Comparison of ENCODE assay signal across 13 mouse cellular contexts in genomic region chr2:7519473-7519872, GRCm38 (mm10).
"Had no signal": no experiment of that assay in that cellular context is flagged by ENCODE, and none has a peak within 500 bp of the region (broad histone marks: within the 10 kb centered on the region; RNA-seq: fewer than 3 reads in every experiment).

No protein-coding gene starts in this region.

- H3K36me3 ChIP-seq: intestine, embryonic 15.5 days; liver, embryonic 13.5 days; neural tube, embryonic 12.5 days had no signal

- H3K4me2 ChIP-seq: intestine, embryonic 15.5 days; liver, embryonic 13.5 days; neural tube, embryonic 12.5 days had no signal

- H3K9me3 ChIP-seq: intestine, embryonic 15.5 days; liver, embryonic 13.5 days; neural tube, embryonic 12.5 days had no signal

- DNase-seq: kidney, adult 18-20 months; kidney, postnatal 10 days; liver; liver, embryonic 13.5 days; liver, postnatal 0 days; midbrain, embryonic 14.5 days; retina, postnatal 1 day; right cerebral cortex, postnatal 4 days; spleen, adult 18-20 months; thymus, adult 18-20 months; thymus, postnatal 14 days had no signal

- H3K27me3 ChIP-seq: intestine, embryonic 15.5 days; liver, embryonic 13.5 days; neural tube, embryonic 12.5 days had no signal

- ATAC-seq: intestine, embryonic 15.5 days; liver, postnatal 0 days had no signal

- H3K4me3 ChIP-seq: intestine, embryonic 15.5 days; liver, embryonic 13.5 days; neural tube, embryonic 12.5 days had no signal

- H3K27ac ChIP-seq: intestine, embryonic 15.5 days; liver, embryonic 13.5 days; neural tube, embryonic 12.5 days had no signal

- H3K4me1 ChIP-seq: intestine, embryonic 15.5 days; liver, embryonic 13.5 days; neural tube, embryonic 12.5 days had no signal

- H3K9ac ChIP-seq: intestine, embryonic 15.5 days; liver, embryonic 13.5 days; liver, postnatal 0 days; neural tube, embryonic 12.5 days had no signal
